In genomic region chr11:107102465-107103223, GRCm38 (mm10) we compare ENCODE assay signal across 9 mouse cellular contexts. TPM values are rescaled to one million over a fixed set of nuclear protein-coding genes. Genes with fewer than 3 reads are reported as not detected.
DNase-seq lines count a peak whose midpoint lies in the region; ATAC-seq lines count a peak whose summit lies in the region.
"Had no signal": no experiment of that assay in that cellular context is flagged by ENCODE, and none has a peak within 500 bp of the region (broad histone marks: within the 10 kb centered on the region; RNA-seq: fewer than 3 reads in every experiment).

No protein-coding gene starts in this region.

- no peak overlapping the region for H3K27ac ChIP-seq in hindbrain, embryonic 13.5 days
- H3K27ac ChIP-seq in hindbrain, embryonic 12.5 days, result no peak overlapping the region
- H3K27ac ChIP-seq in lung, embryonic 15.5 days, result peak overlapping the region; percentile 29
- no peak overlapping the region for H3K27ac ChIP-seq in neural tube, embryonic 15.5 days (replicated peaks)
- H3K27ac ChIP-seq in midbrain, embryonic 11.5 days (ENCODE audit: low read depth, low read length), result no peak overlapping the region

- ATAC-seq in hindbrain, embryonic 13.5 days (ENCODE audit: low FRiP score), result no peak
- ATAC-seq in hindbrain, embryonic 12.5 days (ENCODE audit: low FRiP score), result no peak
- ATAC-seq in lung, embryonic 15.5 days (ENCODE audit: borderline replicate concordance, extremely low read depth, low FRiP score, low TSS enrichment), result peak; percentile 24; the same call in 1 of the 2 replicates
- no peak for ATAC-seq in neural tube, embryonic 15.5 days (ENCODE audit: low FRiP score)
- ATAC-seq in midbrain, embryonic 11.5 days (ENCODE audit: low FRiP score), result no peak

- no peak overlapping the region for H3K4me2 ChIP-seq in hindbrain, embryonic 13.5 days
- no peak overlapping the region for H3K4me2 ChIP-seq in hindbrain, embryonic 12.5 days (replicated peaks)
- H3K4me2 ChIP-seq in lung, embryonic 15.5 days, result no peak overlapping the region
- H3K4me2 ChIP-seq in neural tube, embryonic 15.5 days, result no peak overlapping the region
- H3K4me2 ChIP-seq in midbrain, embryonic 11.5 days, result no peak overlapping the region

- peak; percentile 86 for DNase-seq in T-cell, adult 2 months (ENCODE audit: low spot score)
- DNase-seq in spleen, postnatal 36 days (ENCODE audit: low spot score in 2 of 2), result peak; percentile 82 to 83
- no peak for DNase-seq in neural tube, embryonic 10.5 days (ENCODE audit: extremely low spot score, low spot score)
- DNase-seq in midbrain, embryonic 11.5 days (ENCODE audit: low spot score, missing footprints), result no peak

- H3K9me3 ChIP-seq in hindbrain, embryonic 13.5 days, result no peaks in the 10 kb centered on the region
- H3K9me3 ChIP-seq in hindbrain, embryonic 12.5 days (replicated peaks), result no peaks in the 10 kb centered on the region
- H3K9me3 ChIP-seq in lung, embryonic 15.5 days, result no peaks in the 10 kb centered on the region
- no peaks in the 10 kb centered on the region for H3K9me3 ChIP-seq in neural tube, embryonic 15.5 days (replicated peaks)
- H3K9me3 ChIP-seq in midbrain, embryonic 11.5 days (ENCODE audit: control insufficient read depth, low read length), result no peaks in the 10 kb centered on the region

- H3K4me3 ChIP-seq in hindbrain, embryonic 13.5 days, result no peak overlapping the region
- H3K4me3 ChIP-seq in hindbrain, embryonic 12.5 days, result no peak overlapping the region
- no peak overlapping the region for H3K4me3 ChIP-seq in lung, embryonic 15.5 days
- H3K4me3 ChIP-seq in neural tube, embryonic 15.5 days (replicated peaks), result no peak overlapping the region
- no peak overlapping the region for H3K4me3 ChIP-seq in midbrain, embryonic 11.5 days (ENCODE audit: low read depth, low read length)
- H3K4me3 ChIP-seq: erythroblast, embryonic 14.5 days had no signal

- no peaks in the 10 kb centered on the region for H3K27me3 ChIP-seq in hindbrain, embryonic 13.5 days
- no peaks in the 10 kb centered on the region for H3K27me3 ChIP-seq in hindbrain, embryonic 12.5 days
- no peaks in the 10 kb centered on the region for H3K27me3 ChIP-seq in lung, embryonic 15.5 days
- H3K27me3 ChIP-seq in neural tube, embryonic 15.5 days (replicated peaks), result no peaks in the 10 kb centered on the region
- H3K27me3 ChIP-seq in midbrain, embryonic 11.5 days (ENCODE audit: control insufficient read depth, insufficient read depth, low read length), result no peaks in the 10 kb centered on the region

- 86% methylated on average over 11 of the region's 11 CpGs for WGBS in hindbrain, embryonic 13.5 days
- WGBS in hindbrain, embryonic 12.5 days, result 90% methylated on average over 11 of the region's 11 CpGs
- WGBS in lung, embryonic 15.5 days, result 37% methylated on average over 11 of the region's 11 CpGs
- WGBS in neural tube, embryonic 15.5 days, result 86% methylated on average over 11 of the region's 11 CpGs
- WGBS in midbrain, embryonic 11.5 days, result 90% methylated on average over 11 of the region's 11 CpGs

- peaks cover 19% of the 10 kb centered on the region for H3K36me3 ChIP-seq in hindbrain, embryonic 13.5 days
- H3K36me3 ChIP-seq in hindbrain, embryonic 12.5 days, result peaks cover 22% of the 10 kb centered on the region
- H3K36me3 ChIP-seq in lung, embryonic 15.5 days, result peaks cover 18% of the 10 kb centered on the region
- H3K36me3 ChIP-seq in neural tube, embryonic 15.5 days, result peaks cover 16% of the 10 kb centered on the region
- peaks cover 3% of the 10 kb centered on the region; the same call in 1 of the 2 replicates for H3K36me3 ChIP-seq in midbrain, embryonic 11.5 days (ENCODE audit: control insufficient read depth, insufficient read depth, low read length)

- H3K9ac ChIP-seq in hindbrain, embryonic 13.5 days, result peak overlapping the region; percentile 15; the same call in 1 of the 2 replicates
- H3K9ac ChIP-seq in hindbrain, embryonic 12.5 days, result no peak overlapping the region
- H3K9ac ChIP-seq in lung, embryonic 15.5 days, result no peak overlapping the region
- no peak overlapping the region for H3K9ac ChIP-seq in neural tube, embryonic 15.5 days (replicated peaks)
- H3K9ac ChIP-seq in midbrain, embryonic 11.5 days (ENCODE audit: low read length), result no peak overlapping the region

- H3K4me1 ChIP-seq in hindbrain, embryonic 13.5 days (replicated peaks), result peaks cover 29% of the 10 kb centered on the region
- peaks cover 13% of the 10 kb centered on the region; the same call in 1 of the 2 replicates for H3K4me1 ChIP-seq in hindbrain, embryonic 12.5 days
- peaks cover 32% of the 10 kb centered on the region for H3K4me1 ChIP-seq in lung, embryonic 15.5 days
- H3K4me1 ChIP-seq in neural tube, embryonic 15.5 days, result peaks cover 29% of the 10 kb centered on the region; the same call in 1 of the 2 replicates
- H3K4me1 ChIP-seq in midbrain, embryonic 11.5 days (ENCODE audit: control insufficient read depth, insufficient read depth, low read length), result no peaks in the 10 kb centered on the region

RNA-seq across cellular contexts. Expression of gene Bptf, which starts 29.3 kb away (rescaled TPM):
- polyA plus RNA-seq in hindbrain, embryonic 13.5 days (2015; fragmentation: Nextera tagmentation; extraction: Ambion mirVana), result 34.0 and 38.0 TPM in 2 replicates
- 38.5 and 41.0 TPM in 2 replicates for polyA plus RNA-seq in hindbrain, embryonic 12.5 days (2016; fragmentation: Nextera tagmentation; extraction: Ambion mirVana)
- 28.6 and 30.1 TPM in 2 replicates for polyA plus RNA-seq in lung, embryonic 15.5 days (2015; fragmentation: Nextera tagmentation; extraction: Ambion mirVana)
- polyA plus RNA-seq in neural tube, embryonic 15.5 days (2015; fragmentation: Nextera tagmentation; extraction: Ambion mirVana), result 26.6 and 27.5 TPM in 2 replicates
- polyA plus RNA-seq in midbrain, embryonic 11.5 days (2014; fragmentation: Nextera tagmentation; extraction: Ambion mirVana), result 38.5 and 41.8 TPM in 2 replicates

Comparison
In these comparisons a context has a peak if more than half of its experiments do, and no peak if none do; other contexts are left out.
1. DNase-seq: peak in T-cell, adult 2 months (single experiment) and spleen, postnatal 36 days (2 of 2); none in neural tube, embryonic 10.5 days (single experiment) and midbrain, embryonic 11.5 days (single experiment).